Mouse (Mus musculus): ENCODE results near the gene Ghitm. TPM values are rescaled to one million over a fixed set of nuclear protein-coding genes. Genes with fewer than 3 reads are reported as not detected.
"Not testable (repeated sequence)": the region's sequence is repeated elsewhere in the genome, so short reads cannot be mapped to it uniquely, and the experiment has no call there.

Ghitm gene
- total RNA-seq (2021) = 100 to 1,000 TPM; 347 to 353 TPM
- long read RNA-seq, experiment 1, transcript Ghitm-202 (9 exons, 3,188 nt) = major isoform, 570 of 750 reads
- long read RNA-seq, experiment 1, transcript Ghitm-201 (9 exons, 2,573 nt) = minor isoform, 41 of 750 reads
- long read RNA-seq, experiment 1, partial matches to known transcripts = 71 of 750 reads
- long read RNA-seq, experiment 1, other reads (novel, unspliced or antisense) = 67 of 750 reads
- long read RNA-seq, experiment 2, transcript Ghitm-201 (9 exons, 2,573 nt) = minor isoform, 36 of 523 reads
- long read RNA-seq, experiment 2, transcript Ghitm-202 (9 exons, 3,188 nt) = major isoform, 419 of 523 reads
- long read RNA-seq, experiment 2, partial matches to known transcripts = 39 of 523 reads
- long read RNA-seq, experiment 2, other reads (novel, unspliced or antisense) = 29 of 523 reads

GRCm38 (mm10) chr14:37135127-37135593 lies at the start of gene Ghitm:
TSS of gene Ghitm (minus strand) at chr14:37135272.
- intact Hi-C loops (cut with DNase I) = loop anchor here (10.0 kb wide), 1 partner anchor 170 kb away; the partner anchor contains the start of gene Ccser2
- peak; percentile 99 for DNase-seq (ENCODE audit: low spot score in 2 of 2)

- intact Hi-C loops (cut with DNase I) = no loop called here
- no peak for DNase-seq (ENCODE audit: low spot score in 2 of 2)
These were observed 49.8 kb upstream of the Ghitm start for GRCm38 (mm10) chr14:37184871-37185270.

- intact Hi-C loops (cut with DNase I) = no loop called here
- DNase-seq (ENCODE audit: low spot score in 2 of 2) = no peak
These were observed 39.4 kb upstream of the Ghitm start for GRCm38 (mm10) chr14:37174484-37174883.

- intact Hi-C loops (cut with DNase I) = no loop called here
- DNase-seq (ENCODE audit: low spot score in 2 of 2) = peak; percentile 19 to 21
These were observed 30.3 kb upstream of the Ghitm start for GRCm38 (mm10) chr14:37165266-37165926.

- DNase-seq (ENCODE audit: low spot score in 2 of 2) = no peak
- intact Hi-C loops (cut with DNase I) = no loop called here
These were observed 29.4 kb upstream of the Ghitm start for GRCm38 (mm10) chr14:37164392-37165032.

- intact Hi-C loops (cut with DNase I) = no loop called here
- no peak for DNase-seq (ENCODE audit: low spot score in 2 of 2)
These were observed 28.3 kb upstream of the Ghitm start for GRCm38 (mm10) chr14:37163277-37163956.

- DNase-seq (ENCODE audit: low spot score in 2 of 2) = no peak
- intact Hi-C loops (cut with DNase I) = no loop called here
These were observed 19.3 kb upstream of the Ghitm start for GRCm38 (mm10) chr14:37154391-37154790.

- intact Hi-C loops (cut with DNase I) = loop anchor here (10.0 kb wide), 1 partner anchor 174 kb away; the partner anchor contains the start of gene Ccser2
- no peak for DNase-seq (ENCODE audit: low spot score in 2 of 2)
These were observed 4.1 kb upstream of the Ghitm start for GRCm38 (mm10) chr14:37139051-37139710.

- not testable (repeated sequence) for DNase-seq (ENCODE audit: low spot score in 2 of 2)
- intact Hi-C loops (cut with DNase I) = loop anchor here (10.0 kb wide), 1 partner anchor 173 kb away; the partner anchor contains the start of gene Ccser2
These were observed 2.5 kb upstream of the Ghitm start for GRCm38 (mm10) chr14:37137596-37137995.

GRCm38 (mm10) chr14:37136110-37136509 lies 1.0 kb upstream of the Ghitm start:
- DNase-seq (ENCODE audit: low spot score in 2 of 2) = no peak
- intact Hi-C loops (cut with DNase I) = loop anchor here (10.0 kb wide), 1 partner anchor 171 kb away; the partner anchor contains the start of gene Ccser2

- intact Hi-C loops (cut with DNase I) = loop anchor here (10.0 kb wide), 1 partner anchor 171 kb away; the partner anchor contains the start of gene Ccser2
- no peak for DNase-seq (ENCODE audit: low spot score in 2 of 2)
These were observed 599 bp upstream of the Ghitm start for GRCm38 (mm10) chr14:37135671-37136070.

- intact Hi-C loops (cut with DNase I) = loop anchor here (10.0 kb wide), 1 partner anchor 170 kb away; the partner anchor contains the start of gene Ccser2
- DNase-seq (ENCODE audit: low spot score in 2 of 2) = peak in 1 of 2 experiments; percentile 28
These were observed 557 bp downstream of the Ghitm start for GRCm38 (mm10) chr14:37134304-37135126.

- intact Hi-C loops (cut with DNase I) = loop anchor here (5.0 kb wide), 1 partner anchor 95 kb away; no protein-coding TSS in a partner anchor
- DNase-seq (ENCODE audit: low spot score in 2 of 2) = peak; percentile 71 to 76
These were observed 7.4 kb downstream of the Ghitm start for GRCm38 (mm10) chr14:37127652-37128051.

- intact Hi-C loops (cut with DNase I) = no loop called here
- DNase-seq (ENCODE audit: low spot score in 2 of 2) = no peak
These were observed 15.8 kb downstream of the Ghitm start for GRCm38 (mm10) chr14:37119233-37119632.

GRCm38 (mm10) chr14:37113922-37114321 lies 21.1 kb downstream of the Ghitm start, which contains the start of gene 2610528A11Rik:
TSS of gene 2610528A11Rik (minus strand) at chr14:37114022.
- intact Hi-C loops (cut with DNase I) = no loop called here
- DNase-seq (ENCODE audit: low spot score in 2 of 2) = no peak

- intact Hi-C loops (cut with DNase I) = no loop called here
- no peak for DNase-seq (ENCODE audit: low spot score in 2 of 2)
These were observed 22.1 kb downstream of the Ghitm start for GRCm38 (mm10) chr14:37112931-37113330.

- intact Hi-C loops (cut with DNase I) = no loop called here
These were observed 23.7 kb downstream of the Ghitm start for GRCm38 (mm10) chr14:37111371-37111770.

GRCm38 (mm10) chr14:37110456-37110855 lies 24.6 kb downstream of the Ghitm start:
- DNase-seq (ENCODE audit: low spot score in 2 of 2) = no peak

More at GRCm38 (mm10) chr14:37111371-37111770, 23.7 kb downstream of the Ghitm start:
- no peak for DNase-seq (ENCODE audit: low spot score in 2 of 2)

More at GRCm38 (mm10) chr14:37110456-37110855, 24.6 kb downstream of the Ghitm start:
- intact Hi-C loops (cut with DNase I) = no loop called here

Measured in left cerebral cortex, postnatal 14 days (tissue).